Mouse (Mus musculus) T-cell, adult 2 months (primary cell): ENCODE data around the gene Ccdc30.
A peak's percentile ranks its signal among the peaks of the same experiment; 100 is the strongest.

Experiments
- DNase-seq: peaks from one replicate; pipeline ENCODE4 v3.0.0; 2022; ENCODE audit warnings: low spot score

Ccdc30 gene

GRCm38 (mm10) chr4:119415072-119415753, at the start of gene Ccdc30:
TSS of gene Ccdc30 (minus strand) at chr4:119415521.
- DNase-seq, result peak; percentile 87

- peak; percentile 60 for DNase-seq
Measured at GRCm38 (mm10) chr4:119463756-119464419, 48.6 kb upstream of the Ccdc30 start.

DNA sequence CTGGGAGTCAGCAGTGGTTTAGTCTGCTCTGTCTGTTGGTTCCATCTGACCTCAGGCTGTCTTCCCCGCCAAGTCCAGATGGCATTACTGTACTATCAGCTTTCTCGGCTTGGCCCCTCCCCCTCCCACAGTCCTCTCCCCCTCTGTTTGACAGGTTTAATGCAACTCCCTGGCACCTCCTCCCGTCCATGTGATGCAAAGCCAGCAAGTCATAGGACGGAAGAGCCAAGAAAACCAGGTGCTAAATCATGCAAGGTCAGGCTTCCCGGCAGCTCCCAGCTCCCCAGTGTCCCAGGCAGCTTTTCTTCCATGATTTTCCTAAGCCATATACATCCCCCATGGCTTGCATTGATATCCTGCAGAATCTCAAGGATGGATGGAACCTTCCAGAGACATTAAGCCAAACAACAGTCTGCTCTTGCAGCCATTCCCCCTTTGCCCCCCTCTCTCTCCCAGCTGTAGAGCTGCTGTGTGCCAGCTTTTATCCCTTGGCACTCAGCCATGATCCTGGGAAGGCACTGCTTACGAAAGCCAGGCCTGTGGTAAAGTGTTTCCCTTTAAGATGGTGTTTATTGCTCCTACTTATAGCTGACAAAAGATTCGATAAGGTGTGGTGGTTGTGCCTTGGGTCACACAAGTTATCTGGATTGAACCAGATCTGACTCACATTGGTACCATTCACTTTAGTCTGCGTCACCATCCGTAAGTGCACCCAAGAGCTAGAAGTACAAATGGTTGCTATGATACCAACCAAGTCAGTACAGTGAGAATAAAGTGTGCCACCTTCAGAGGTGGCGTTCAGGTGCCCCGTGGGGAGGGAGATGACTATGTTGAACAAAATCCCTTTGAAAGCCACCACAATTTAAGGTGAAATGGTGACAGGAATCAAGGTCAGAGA, 47.8 kb upstream of the Ccdc30 start:
- peak; percentile 46 for DNase-seq

DNA sequence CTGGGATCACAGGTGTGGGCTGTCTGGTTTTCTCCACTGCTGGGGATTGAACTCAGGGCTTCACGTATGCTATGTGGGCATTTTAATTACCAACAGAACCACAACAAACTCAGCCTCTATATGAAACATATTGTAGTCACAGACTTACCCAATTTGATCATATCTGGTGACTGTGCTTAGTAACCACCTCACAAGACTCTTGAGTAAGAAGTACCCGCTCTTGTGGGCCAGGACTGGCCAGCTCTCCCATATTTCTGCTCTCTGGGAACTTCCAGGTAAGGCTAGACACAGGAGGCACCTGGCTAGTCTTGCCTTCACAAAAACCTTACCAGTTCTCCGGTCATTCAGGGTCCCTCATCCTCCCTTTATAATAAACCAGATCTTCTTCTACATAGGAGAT, 47.1 kb upstream of the Ccdc30 start:
- DNase-seq, result no peak

DNA sequence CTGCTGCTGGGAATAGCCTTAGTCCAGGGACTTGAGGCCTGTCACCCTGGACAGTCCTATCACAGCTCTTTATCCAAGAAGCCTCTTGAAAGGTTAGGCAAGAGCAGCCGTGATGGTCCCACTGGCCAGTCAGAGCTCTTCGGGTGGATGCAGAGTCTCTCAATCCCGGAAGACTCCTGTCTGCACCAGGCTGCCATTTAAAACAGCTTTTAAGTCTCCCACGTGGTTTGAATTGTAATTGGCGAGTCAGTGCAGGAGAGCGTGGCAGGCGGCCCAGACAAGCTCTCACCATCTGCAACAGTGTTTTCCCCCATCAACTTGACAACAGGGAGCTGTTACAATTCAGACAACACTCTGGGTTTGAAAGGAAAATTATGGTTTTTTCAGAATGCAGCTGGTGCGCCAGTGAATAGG, 45.4 kb upstream of the Ccdc30 start:
- DNase-seq, result no peak

DNA sequence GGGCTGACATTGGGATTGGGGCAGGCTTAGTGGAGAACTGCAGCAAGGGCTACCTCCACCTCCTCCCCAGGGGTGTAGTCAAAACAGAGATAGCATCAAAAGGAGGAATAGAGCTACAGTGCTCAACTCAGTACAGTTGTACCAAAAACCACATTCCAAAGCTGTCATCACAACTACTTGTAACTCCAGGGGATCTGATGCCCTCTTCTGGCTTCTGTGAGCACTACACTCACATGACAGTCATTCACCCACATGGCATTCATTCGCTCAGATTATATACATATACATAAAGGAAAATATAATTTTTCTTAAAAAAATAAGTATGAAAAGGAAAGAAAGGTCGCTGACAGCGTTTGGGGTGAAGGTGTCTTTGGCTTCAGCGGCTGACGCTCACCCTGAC, 45.0 kb upstream of the Ccdc30 start:
- DNase-seq, result no peak

- no peak for DNase-seq
Measured at GRCm38 (mm10) chr4:119453533-119453932, 38.2 kb upstream of the Ccdc30 start.

DNA sequence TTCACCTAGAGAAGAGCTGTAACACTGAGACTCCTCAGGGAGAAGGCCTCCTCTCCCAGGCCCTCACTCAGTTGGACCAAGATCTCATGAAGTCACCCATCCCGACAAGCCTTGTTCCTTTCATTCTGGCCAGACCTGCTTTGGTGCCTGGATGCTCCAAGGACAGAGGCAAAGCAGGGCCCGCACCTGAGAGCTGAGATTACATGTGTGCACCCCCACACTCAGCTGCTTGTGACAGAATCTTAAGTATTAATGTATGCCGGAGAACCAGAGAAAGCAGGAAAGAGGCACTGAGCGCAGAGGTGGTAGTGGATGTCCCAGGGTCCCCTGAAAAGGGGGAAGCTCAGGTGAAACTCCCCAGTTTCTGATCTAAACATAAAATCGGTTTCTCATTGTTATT, 37.8 kb upstream of the Ccdc30 start:
- no peak for DNase-seq

GRCm38 (mm10) chr4:119450436-119450835, 35.1 kb upstream of the Ccdc30 start:
- no peak for DNase-seq

- DNase-seq, result no peak
Measured at GRCm38 (mm10) chr4:119447786-119448185, 32.5 kb upstream of the Ccdc30 start.

DNA sequence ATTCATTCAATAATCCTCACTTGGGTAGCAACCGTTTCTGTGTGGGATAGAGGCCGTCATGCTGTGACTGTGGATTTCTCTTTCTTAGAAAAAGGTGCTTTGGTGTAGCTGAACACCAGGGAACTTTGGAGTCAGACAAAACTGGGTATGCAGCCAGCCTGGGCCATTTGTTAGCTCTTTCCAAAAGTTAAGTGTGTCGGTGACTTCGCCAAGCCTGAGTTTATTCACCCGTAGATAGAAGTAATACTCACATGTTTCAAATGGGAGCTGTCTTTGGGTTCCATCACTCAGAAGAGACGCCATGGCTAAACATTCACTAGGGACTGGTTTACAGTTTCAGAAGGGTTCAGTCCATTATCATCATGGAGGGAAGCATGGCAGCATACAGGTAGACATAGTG, 31.9 kb upstream of the Ccdc30 start:
- no peak for DNase-seq

- DNase-seq, result no peak
Measured at GRCm38 (mm10) chr4:119442539-119442938, 27.2 kb upstream of the Ccdc30 start.

GRCm38 (mm10) chr4:119441836-119442235, 26.5 kb upstream of the Ccdc30 start:
- DNase-seq, result no peak

DNA sequence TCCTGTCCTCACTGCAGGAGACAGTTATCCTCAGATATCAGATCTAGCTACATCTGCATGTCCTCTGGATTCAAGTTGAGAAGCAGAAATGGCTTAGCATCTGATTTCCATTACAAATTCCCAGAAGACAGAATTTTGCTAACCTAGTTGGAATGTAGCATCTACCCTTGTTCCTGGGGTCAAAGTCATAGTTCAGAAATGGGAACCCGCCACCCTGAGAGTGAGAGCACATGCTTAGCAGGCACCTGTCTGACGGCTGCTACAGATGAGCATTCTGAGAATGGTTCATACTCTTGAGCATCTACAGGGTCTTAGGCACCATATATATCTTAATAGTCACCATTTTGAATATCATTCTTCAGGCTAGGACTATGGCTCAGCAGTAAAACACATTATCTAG, 22.6 kb upstream of the Ccdc30 start:
- no peak for DNase-seq

DNA sequence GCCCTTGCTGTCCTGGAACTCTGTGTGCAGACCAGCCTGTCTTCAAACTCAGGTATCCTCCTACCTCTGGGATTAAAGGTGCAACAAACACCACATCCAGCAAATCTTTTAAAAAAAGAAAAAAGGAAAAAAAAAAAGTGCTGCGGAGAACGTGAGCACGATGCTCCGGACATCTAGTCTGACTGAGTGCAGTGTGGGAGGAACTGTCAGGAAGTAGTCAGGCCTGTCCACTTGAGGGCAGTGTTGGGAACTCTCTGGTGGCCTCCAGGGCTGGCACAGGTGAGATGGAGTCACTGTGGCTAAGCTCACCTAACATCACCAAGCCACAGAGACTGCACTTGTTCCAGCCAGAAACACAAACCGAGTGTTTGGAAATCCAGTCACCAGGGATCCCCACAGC, 15.4 kb upstream of the Ccdc30 start:
- peak; percentile 21 for DNase-seq

DNA sequence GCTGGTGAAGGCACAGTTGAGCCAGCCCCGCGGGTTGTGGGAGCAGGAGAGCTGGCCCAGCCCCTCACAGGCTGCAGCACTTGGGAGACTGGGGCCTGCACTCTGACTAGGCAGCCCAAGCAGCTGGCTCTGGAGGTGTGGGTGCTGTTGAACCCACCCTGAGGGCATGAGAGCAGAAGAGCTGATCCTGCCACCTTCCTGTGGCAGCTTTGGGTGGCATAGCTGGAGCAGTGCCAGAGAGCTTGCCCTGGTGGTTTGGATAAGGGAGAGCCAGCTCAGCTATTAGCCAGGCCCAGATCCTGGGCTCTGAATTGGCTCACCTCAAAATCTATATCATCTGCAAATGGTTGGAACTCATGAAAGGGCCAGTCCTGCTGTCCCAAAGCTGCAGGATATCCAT, 12.4 kb upstream of the Ccdc30 start:
- no peak for DNase-seq

- no peak for DNase-seq
Measured at GRCm38 (mm10) chr4:119425601-119426000, 10.3 kb upstream of the Ccdc30 start.

GRCm38 (mm10) chr4:119425077-119425476, 9.8 kb upstream of the Ccdc30 start:
- no peak for DNase-seq

GRCm38 (mm10) chr4:119422294-119422964, 7.1 kb upstream of the Ccdc30 start, which contains the start of the genes Ppcs and Zmynd12:
TSS of gene Ppcs (minus strand) at chr4:119422420.
TSS of gene Zmynd12 (plus strand) at chr4:119422814.
- DNase-seq, result peak; percentile 88

DNA sequence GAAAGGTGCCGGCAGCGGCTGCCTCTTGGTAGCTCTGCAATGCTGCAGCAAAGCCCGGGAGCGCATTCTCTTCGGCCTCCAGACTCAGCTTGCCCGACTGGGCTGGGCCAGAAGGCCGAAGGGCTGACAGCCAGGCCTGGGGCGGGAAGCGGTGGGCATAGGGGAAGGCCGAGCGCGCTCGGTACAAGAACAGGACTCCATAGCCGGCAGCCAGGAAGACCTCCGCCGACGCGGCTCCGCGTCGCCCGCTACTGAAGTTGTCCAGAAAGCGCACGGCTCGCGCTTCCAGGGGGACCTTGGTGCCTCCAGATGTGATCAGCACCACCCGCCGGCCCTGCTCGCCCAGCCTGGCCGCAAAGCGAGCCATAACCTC, 6.6 kb upstream of the Ccdc30 start:
- no peak for DNase-seq

GRCm38 (mm10) chr4:119421191-119421590, 5.9 kb upstream of the Ccdc30 start:
- no peak for DNase-seq

DNA sequence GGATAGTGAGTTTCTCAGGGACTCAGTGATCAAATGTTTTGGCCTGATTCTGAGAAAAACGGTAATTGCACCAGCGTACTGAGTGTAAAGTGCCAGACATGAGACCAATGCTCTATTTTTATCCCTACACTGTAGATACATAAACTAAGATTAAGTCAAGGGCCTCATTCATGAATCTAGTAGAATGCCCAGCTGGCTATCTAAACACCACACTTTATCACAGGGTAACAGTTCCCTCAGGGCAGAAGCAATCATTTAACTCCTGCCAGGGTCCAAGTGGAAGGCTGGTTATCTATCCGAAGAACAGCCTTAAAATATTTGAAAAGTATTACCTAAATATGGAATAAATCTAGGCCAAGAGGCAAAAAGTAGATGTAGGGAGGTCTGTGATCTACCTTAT, 2.6 kb upstream of the Ccdc30 start:
- no peak for DNase-seq
